Mouse (Mus musculus) cerebellum, postnatal 14 days (tissue): ENCODE results near the gene Capns2.
"Not testable (repeated sequence)": the region's sequence is repeated elsewhere in the genome, so short reads cannot be mapped to it uniquely, and the experiment has no call there.

Source experiments
- DNase-seq, 2 experiments: peaks; one replicate each; pipeline ENCODE4 v3.0.0; 2021; ENCODE audit warnings: mixed read lengths in 2 of 2

Capns2 gene

GRCm38 (mm10) chr8:92901107-92901506 is at the start of gene Capns2:
Gene Capns2 (plus strand): TSS chr8:92901407.
- no peak for DNase-seq

GRCm38 (mm10) chr8:92853188-92853983 is 47.8 kb upstream of the Capns2 start:
- no peak for DNase-seq

- no peak for DNase-seq
Measured at GRCm38 (mm10) chr8:92854673-92855072, 46.5 kb upstream of the Capns2 start.

- peak; percentile 80 to 81 for DNase-seq
Measured at GRCm38 (mm10) chr8:92855171-92855894, 45.9 kb upstream of the Capns2 start, which contains the start of gene Lpcat2. Gene Lpcat2 (plus strand): TSS chr8:92855339.

GRCm38 (mm10) chr8:92856273-92856986 is 44.8 kb upstream of the Capns2 start:
- DNase-seq, result no peak

GRCm38 (mm10) chr8:92858475-92859182 is 42.6 kb upstream of the Capns2 start:
- no peak for DNase-seq

GRCm38 (mm10) chr8:92861977-92862376 is 39.2 kb upstream of the Capns2 start:
- DNase-seq, result no peak

GRCm38 (mm10) chr8:92870281-92870680 is 30.9 kb upstream of the Capns2 start:
- DNase-seq, result no peak

- DNase-seq, result no peak
Measured at GRCm38 (mm10) chr8:92872063-92872759, 29.0 kb upstream of the Capns2 start.

GRCm38 (mm10) chr8:92875795-92876194 is 25.4 kb upstream of the Capns2 start:
- no peak for DNase-seq

- no peak for DNase-seq
Measured at GRCm38 (mm10) chr8:92881247-92881646, 20.0 kb upstream of the Capns2 start.

- DNase-seq, result peak in 1 of 2 experiments; percentile 15
Measured at GRCm38 (mm10) chr8:92883771-92884170, 17.4 kb upstream of the Capns2 start.

GRCm38 (mm10) chr8:92892216-92892615 is 9.0 kb upstream of the Capns2 start:
- not testable (repeated sequence) for DNase-seq

- DNase-seq, result no peak
Measured at GRCm38 (mm10) chr8:92893870-92894269, 7.3 kb upstream of the Capns2 start.

GRCm38 (mm10) chr8:92895053-92895452 is 6.2 kb upstream of the Capns2 start:
- no peak for DNase-seq

GRCm38 (mm10) chr8:92896056-92896455 is 5.2 kb upstream of the Capns2 start:
- no peak for DNase-seq

- no peak for DNase-seq
Measured at GRCm38 (mm10) chr8:92896611-92897010, 4.6 kb upstream of the Capns2 start.

GRCm38 (mm10) chr8:92897794-92898193 is 3.4 kb upstream of the Capns2 start:
- DNase-seq, result no peak

- DNase-seq, result no peak
Measured at GRCm38 (mm10) chr8:92899590-92899989, 1.6 kb upstream of the Capns2 start.

- DNase-seq, result peak; percentile 9 to 42
Measured at GRCm38 (mm10) chr8:92902981-92903380, 1.8 kb downstream of the Capns2 start.

GRCm38 (mm10) chr8:92903488-92904135 is 2.4 kb downstream of the Capns2 start:
- DNase-seq, result peak; percentile 44 to 67
